Mouse (Mus musculus): ENCODE data around the gene Gm49321. TPM values are rescaled to one million over a fixed set of nuclear protein-coding genes. Genes with fewer than 3 reads are reported as not detected.

The Gm49321 gene
- total and polyA plus RNA-seq, 3 experiments: 5.3 TPM; not detected in 2

DNA sequence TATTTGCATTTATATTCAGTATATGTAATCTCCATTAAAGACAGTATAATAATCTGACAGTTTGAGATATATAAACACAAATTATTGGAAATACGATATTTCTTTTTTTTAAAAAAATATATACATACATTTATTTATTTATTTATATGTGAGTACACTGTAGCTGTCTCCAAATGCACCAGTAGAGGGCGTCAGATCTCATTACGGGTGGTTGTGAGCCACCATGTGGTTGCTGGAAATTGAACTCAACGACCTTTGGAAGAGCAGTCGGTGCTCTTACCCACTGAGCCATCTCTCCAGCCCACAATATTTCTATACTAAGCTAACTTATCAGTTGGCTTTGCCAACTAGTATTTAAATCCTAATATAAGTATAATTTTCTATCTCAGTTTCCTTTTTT is 6.2 kb upstream of the Gm49321 start:
- H3K36me3 ChIP-seq (ENCODE audit: control insufficient read depth in 1 of 2, insufficient read depth in 2 of 2, low read length in 2 of 2): peaks cover 3 to 30% of the 10 kb centered on the region in 2 experiments; a peak in 3 of 4 replicates
- no peak for TF ChIP-seq POLR2A (IDR thresholded peaks at IDR 0.05; ENCODE audit: control insufficient read depth in 1 of 2, insufficient read depth in 1 of 2, low read depth in 1 of 2, low read length in 2 of 2, poor library complexity in 1 of 2)
- TF ChIP-seq MYC (IDR thresholded peaks at IDR 0.05; ENCODE audit: low read depth, low read length): peak; percentile 67; the same call in 1 of the 2 replicates
- TF ChIP-seq CTCF (IDR thresholded peaks at IDR 0.05 in 2 of 3, conservative IDR thresholded peaks at IDR 0.05 in 1 of 3; ENCODE audit: control insufficient read depth in 1 of 3, insufficient read depth in 1 of 3, low read depth in 2 of 3, low read length in 3 of 3, poor library complexity in 1 of 3, severe bottlenecking in 1 of 3): peak; percentile 27 to 58 (median 43)
- no peak for TF ChIP-seq ZNF384 (IDR thresholded peaks at IDR 0.05; ENCODE audit: low read depth, low read length)
- no peak for TF ChIP-seq UBTF (IDR thresholded peaks at IDR 0.05; ENCODE audit: borderline replicate concordance, insufficient read depth, low read depth, low read length)
- TF ChIP-seq TCF12 (IDR thresholded peaks at IDR 0.05; ENCODE audit: low read depth, low read length): no peak
- no peak for TF ChIP-seq USF1 (IDR thresholded peaks at IDR 0.05; ENCODE audit: low read depth, low read length)
- TF ChIP-seq ELF1 (IDR thresholded peaks at IDR 0.05; ENCODE audit: low read depth, low read length): no peak
- TF ChIP-seq BHLHE40 (IDR thresholded peaks at IDR 0.05; ENCODE audit: borderline replicate concordance, low read depth, low read length): no peak
- no peak for TF ChIP-seq GABPA (IDR thresholded peaks at IDR 0.05; ENCODE audit: low read depth, low read length)
- TF ChIP-seq MXI1 (IDR thresholded peaks at IDR 0.05; ENCODE audit: low read depth, low read length): no peak
- H3K9ac ChIP-seq (ENCODE audit: control insufficient read depth, low read depth, low read length, poor library complexity, severe bottlenecking): no peak overlapping the region
- DNase-seq (ENCODE audit: low read depth, low spot score): peak; percentile 60
- no peaks in the 10 kb centered on the region for H3K27me3 ChIP-seq (ENCODE audit: control insufficient read depth in 1 of 2, insufficient read depth in 2 of 2, low read length in 2 of 2)
- H3K4me3 ChIP-seq (ENCODE audit: control insufficient read depth in 1 of 2, insufficient read depth in 1 of 2, low read depth in 2 of 2, low read length in 2 of 2): no peak overlapping the region
- peaks cover 0 to 1% of the 10 kb centered on the region in 2 experiments; a peak in 2 of 4 replicates for H3K4me1 ChIP-seq (ENCODE audit: control insufficient read depth in 1 of 2, insufficient read depth in 2 of 2, low read length in 2 of 2)
- no peaks in the 10 kb centered on the region for H3K9me3 ChIP-seq (replicated peaks; ENCODE audit: insufficient read depth, low read length)
- H3K79me2 ChIP-seq (ENCODE audit: control insufficient read depth, insufficient read depth, low read length, poor library complexity): no peaks in the 10 kb centered on the region; the same call in 1 of the 2 replicates
- H3K27ac ChIP-seq (ENCODE audit: control insufficient read depth, low read depth, low read length): no peak overlapping the region

DNA sequence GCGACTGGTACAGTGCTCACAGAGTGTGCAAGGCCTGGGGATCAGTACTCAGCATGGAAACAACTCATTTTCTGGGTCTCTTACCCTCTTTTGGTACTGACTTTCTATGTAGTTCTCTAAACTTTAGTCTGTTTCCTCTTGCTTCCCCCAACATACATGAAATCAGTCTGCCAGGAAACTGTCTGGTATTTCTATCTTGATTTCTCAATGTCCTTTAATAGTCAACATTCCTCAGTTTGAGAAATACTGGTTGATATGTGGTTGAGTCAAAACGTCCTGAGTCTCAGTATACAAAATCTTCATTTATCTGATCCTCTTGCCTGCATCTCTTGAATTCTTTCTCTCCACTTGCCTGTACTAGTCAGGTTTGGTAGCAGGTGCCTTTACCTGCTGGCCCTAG is 2.9 kb upstream of the Gm49321 start:
- no peaks in the 10 kb centered on the region for H3K27me3 ChIP-seq (ENCODE audit: control insufficient read depth in 1 of 2, insufficient read depth in 2 of 2, low read length in 2 of 2)
- H3K4me1 ChIP-seq (ENCODE audit: control insufficient read depth in 1 of 2, insufficient read depth in 2 of 2, low read length in 2 of 2): no peaks in the 10 kb centered on the region
- TF ChIP-seq ETS1 (IDR thresholded peaks at IDR 0.05; ENCODE audit: low read depth, low read length) (no peak), SMC3 (IDR thresholded peaks at IDR 0.05; ENCODE audit: low read depth, low read length) (no peak), MAZ (IDR thresholded peaks at IDR 0.05; ENCODE audit: low read depth, low read length) (no peak), RCOR1 (IDR thresholded peaks at IDR 0.05; ENCODE audit: low read depth, low read length) (no peak), CTCF (IDR thresholded peaks at IDR 0.05 in 2 of 3, conservative IDR thresholded peaks at IDR 0.05 in 1 of 3; ENCODE audit: control insufficient read depth in 1 of 3, insufficient read depth in 1 of 3, low read depth in 2 of 3, low read length in 3 of 3, poor library complexity in 1 of 3, severe bottlenecking in 1 of 3) (no peak), GATA1 (IDR thresholded peaks at IDR 0.05; ENCODE audit: low read depth, low read length) (no peak), KAT2A (conservative IDR thresholded peaks at IDR 0.05; ENCODE audit: low read depth, low read length) (no peak), CHD1 (IDR thresholded peaks at IDR 0.05; ENCODE audit: low read depth, low read length) (no peak), ZC3H11A (IDR thresholded peaks at IDR 0.05; ENCODE audit: low read depth, low read length) (no peak), MAX (IDR thresholded peaks at IDR 0.05; ENCODE audit: low read length) (no peak), USF1 (IDR thresholded peaks at IDR 0.05; ENCODE audit: low read depth, low read length) (no peak), ELF1 (IDR thresholded peaks at IDR 0.05; ENCODE audit: low read depth, low read length) (no peak), MYC (IDR thresholded peaks at IDR 0.05; ENCODE audit: low read depth, low read length) (no peak)
- DNase-seq (ENCODE audit: low read depth, low spot score): no peak
- H3K27ac ChIP-seq (ENCODE audit: control insufficient read depth, low read depth, low read length): no peak overlapping the region
- no peaks in the 10 kb centered on the region for H3K9me3 ChIP-seq (replicated peaks; ENCODE audit: insufficient read depth, low read length)
- H3K79me2 ChIP-seq (ENCODE audit: control insufficient read depth, insufficient read depth, low read length, poor library complexity): no peaks in the 10 kb centered on the region
- peaks cover 3 to 41% of the 10 kb centered on the region in 2 experiments; a peak in 3 of 4 replicates for H3K36me3 ChIP-seq (ENCODE audit: control insufficient read depth in 1 of 2, insufficient read depth in 2 of 2, low read length in 2 of 2)
- no peak overlapping the region for H3K4me3 ChIP-seq (ENCODE audit: control insufficient read depth in 1 of 2, insufficient read depth in 1 of 2, low read depth in 2 of 2, low read length in 2 of 2)
- H3K9ac ChIP-seq (ENCODE audit: control insufficient read depth, low read depth, low read length, poor library complexity, severe bottlenecking): no peak overlapping the region

Measured in MEL (cell line).